13 mouse cellular contexts compared by ENCODE assay signal in genomic region chr1:179197821-179198516, GRCm38 (mm10).
DNase-seq lines count a peak whose midpoint lies in the region; ATAC-seq and TF ChIP-seq lines count a peak whose summit lies in the region.
"Had no signal": no experiment of that assay in that cellular context is flagged by ENCODE, and none has a peak within 500 bp of the region (broad histone marks: within the 10 kb centered on the region; RNA-seq: fewer than 3 reads in every experiment).

No protein-coding gene starts in this region.

- peak overlapping the region; percentile 71; the same call in 1 of the 2 replicates for H3K27ac ChIP-seq in lung, embryonic 14.5 days (ENCODE audit: low read depth)
- peak overlapping the region; percentile 15; the same call in 1 of the 2 replicates for H3K27ac ChIP-seq in heart, embryonic 15.5 days
- H3K27ac ChIP-seq: heart, adult 2 months; liver, embryonic 14.5 days; midbrain, embryonic 15.5 days had no signal

- H3K36me3 ChIP-seq in lung, embryonic 14.5 days (ENCODE audit: insufficient read depth), result no peaks in the 10 kb centered on the region
- H3K36me3 ChIP-seq in heart, embryonic 15.5 days, result no peaks in the 10 kb centered on the region
- H3K36me3 ChIP-seq: midbrain, embryonic 15.5 days had no signal

- H3K9ac ChIP-seq in lung, embryonic 14.5 days, result no peak overlapping the region
- no peak overlapping the region for H3K9ac ChIP-seq in heart, embryonic 15.5 days
- H3K9ac ChIP-seq: liver, embryonic 14.5 days; midbrain, embryonic 15.5 days had no signal

- WGBS in lung, embryonic 14.5 days, result 35% methylated on average over 11 of the region's 11 CpGs
- 53% methylated on average over 11 of the region's 11 CpGs for WGBS in heart, embryonic 15.5 days

- H3K4me2 ChIP-seq in lung, embryonic 14.5 days, result no peak overlapping the region
- H3K4me2 ChIP-seq in heart, embryonic 15.5 days, result no peak overlapping the region
- H3K4me2 ChIP-seq: midbrain, embryonic 15.5 days had no signal

- TF ChIP-seq CTCF in lung, embryonic 14.5 days (IDR thresholded peaks at IDR 0.05; ENCODE audit: low read depth), result no peak

- no peaks in the 10 kb centered on the region for H3K27me3 ChIP-seq in lung, embryonic 14.5 days (ENCODE audit: insufficient read depth, low read length)
- no peaks in the 10 kb centered on the region for H3K27me3 ChIP-seq in heart, embryonic 15.5 days
- H3K27me3 ChIP-seq: midbrain, embryonic 15.5 days had no signal

- no peaks in the 10 kb centered on the region for H3K9me3 ChIP-seq in lung, embryonic 14.5 days (ENCODE audit: low read depth, low read length)
- H3K9me3 ChIP-seq in heart, embryonic 15.5 days (replicated peaks), result no peaks in the 10 kb centered on the region
- H3K9me3 ChIP-seq: midbrain, embryonic 15.5 days had no signal

- DNase-seq in embryo, embryonic 11 days, result peak; percentile 42
- DNase-seq in embryo, embryonic 10.5 days (ENCODE audit: low spot score), result no peak
- peak; percentile 48 for DNase-seq in lung, embryonic 14.5 days
- DNase-seq in lung, adult 18-20 months, result no peak
- peak; percentile 21 for DNase-seq in yolk sac, embryonic 10.5 days (ENCODE audit: low spot score)
- no peak for DNase-seq in right cerebral cortex, postnatal 14 days
- no peak for DNase-seq in cerebellum, postnatal 10 days
- DNase-seq: kidney, postnatal 10 days had no signal

- peaks cover 6% of the 10 kb centered on the region; the same call in 1 of the 2 replicates for H3K4me1 ChIP-seq in lung, embryonic 14.5 days (ENCODE audit: insufficient read depth)
- peaks cover 12% of the 10 kb centered on the region for H3K4me1 ChIP-seq in heart, embryonic 15.5 days (replicated peaks)
- H3K4me1 ChIP-seq: midbrain, embryonic 15.5 days had no signal

- ATAC-seq in lung, embryonic 14.5 days (ENCODE audit: insufficient read depth), result peak; percentile 40; the same call in 1 of the 2 replicates
- ATAC-seq in heart, embryonic 15.5 days (replicated peaks; ENCODE audit: insufficient number of reproducible peaks, insufficient read depth, low FRiP score, low read depth), result no peak
- ATAC-seq: activated CD4-positive, CD25-positive, alpha-beta regulatory T cell, adult 4 months; midbrain, embryonic 15.5 days had no signal

- no peak overlapping the region for H3K4me3 ChIP-seq in lung, embryonic 14.5 days (ENCODE audit: low read depth, low read length)
- H3K4me3 ChIP-seq in heart, embryonic 15.5 days, result no peak overlapping the region
- H3K4me3 ChIP-seq: heart, adult 2 months; midbrain, embryonic 15.5 days had no signal

Comparison
In these comparisons a context has a peak if more than half of its experiments do, and no peak if none do; other contexts are left out.
1. DNase-seq: peak in embryo, embryonic 11 days (single experiment), lung, embryonic 14.5 days (single experiment) and yolk sac, embryonic 10.5 days (single experiment); none in embryo, embryonic 10.5 days (single experiment), lung, adult 18-20 months (0 of 2), right cerebral cortex, postnatal 14 days (single experiment) and cerebellum, postnatal 10 days (0 of 2).